Mouse (Mus musculus) bone marrow macrophage, adult 2 months (primary cell): ENCODE data around the gene Rep15.

Source experiments
- CTCF ChIP-seq: IDR thresholded peaks from 2 replicates; pipeline ENCODE4 v1.5.1; 2012; ENCODE audit warnings: low read depth, mild to moderate bottlenecking, low read length, moderate library complexity
- POLR2A ChIP-seq: IDR thresholded peaks from 2 replicates; pipeline ENCODE4 v1.6.1; 2012; ENCODE audit warnings: mild to moderate bottlenecking, low read depth, low read length, borderline replicate concordance

- TF ChIP-seq POLR2A = no peak
- TF ChIP-seq CTCF = no peak
Observed at GRCm38 (mm10) chr6:147032303-147032925, at the start of gene Rep15.
